Mouse (Mus musculus) hindbrain, embryonic 12.5 days (tissue): ENCODE data around the gene Fxyd5. TPM values are rescaled to one million over a fixed set of nuclear protein-coding genes. Genes with fewer than 3 reads are reported as not detected.
A peak's percentile ranks its signal among the peaks of the same experiment; 100 is the strongest.

Experiments
- ATAC-seq: fragments of 200-750 bp; cut with Nextera tagmentation; 2 replicates; pipeline ENCODE4 v1.8.0; 2017; ENCODE audit warnings: moderate TSS enrichment; ENCODE audit not compliant: low FRiP score
- H3K27ac ChIP-seq: fragments of 300-500 bp; sonication (generic); 2 replicates; pipeline ENCODE4 v1.5.1; 2016; ENCODE audit warnings: mild to moderate bottlenecking
- H3K27me3 ChIP-seq: fragments of 300-500 bp; sonication (generic); 2 replicates; pipeline ENCODE4 v1.6.1; 2016; ENCODE audit warnings: mild to moderate bottlenecking
- H3K36me3 ChIP-seq: fragments of 300-500 bp; sonication (generic); 2 replicates; pipeline ENCODE4 v1.6.1; 2016; ENCODE audit warnings: mild to moderate bottlenecking
- H3K4me1 ChIP-seq: fragments of 300-500 bp; sonication (generic); 2 replicates; pipeline ENCODE4 v1.6.1; 2016
- H3K4me2 ChIP-seq: fragments of 300-500 bp; sonication (generic); replicated peaks from 2 replicates; pipeline ENCODE4 v1.6.1; 2016; ENCODE audit warnings: mild to moderate bottlenecking
- H3K4me3 ChIP-seq: fragments of 300-500 bp; sonication (generic); 2 replicates; pipeline ENCODE4 v1.5.1; 2016; ENCODE audit warnings: mild to moderate bottlenecking
- H3K9ac ChIP-seq: fragments of 300-500 bp; sonication (generic); 2 replicates; pipeline ENCODE4 v1.6.1; 2016; ENCODE audit warnings: mild to moderate bottlenecking, moderate library complexity
- H3K9me3 ChIP-seq: fragments of 300-500 bp; sonication (generic); replicated peaks from 2 replicates; pipeline ENCODE4 v1.6.1; 2016; ENCODE audit warnings: mild to moderate bottlenecking
- WGBS: fragments of 180-500 bp; shearing (Covaris S2); methylation state at CpG from one replicate; pipeline ENCODE4 v1.1.7; 2016; 5-methylcytosine and 5-hydroxymethylcytosine counted together
- polyA plus RNA-seq: library from polyadenylated mRNA; unstranded; fragments of >200 nt; fragmentation: Nextera tagmentation; extraction: Ambion mirVana; gene quantifications from 2 replicates; pipeline ENCODE4 v1.2.1, GENCODE M21; 2016

Gene Fxyd5
- polyA plus RNA-seq, 1 experiment from 2014 or later, result 10.4 TPM

GRCm38 (mm10) chr7:31059919-31060620 is 17.8 kb upstream of the Fxyd5 start:
- Histone ChIP-seq H3K36me3 (no peaks in the 10 kb centered on the region), H3K9me3 (no peaks in the 10 kb centered on the region), H3K4me3 (no peak overlapping the region), H3K4me1 (peaks cover 12% of the 10 kb centered on the region), H3K9ac (no peak overlapping the region), H3K27me3 (no peaks in the 10 kb centered on the region), H3K4me2 (no peak overlapping the region), H3K27ac (peak overlapping the region; percentile 70)
- peak; percentile 36; the same call in 1 of the 2 replicates for ATAC-seq
- WGBS, result 62% methylated on average over 11 of the region's 11 CpGs

GRCm38 (mm10) chr7:31059108-31059507 is 16.8 kb upstream of the Fxyd5 start, which contains the start of gene Lgi4:
TSS of gene Lgi4 (plus strand) at chr7:31059342.
- Histone ChIP-seq H3K27ac (peak within 1 kb of the TSS; percentile 70), H3K9ac (no peak within 1 kb of the TSS), H3K27me3 (peaks cover 7% of the 10 kb centered on the region), H3K4me1 (peaks cover 22% of the 10 kb centered on the region), H3K4me2 (no peak within 1 kb of the TSS), H3K9me3 (no peaks in the 10 kb centered on the region), H3K36me3 (no peaks in the 10 kb centered on the region), H3K4me3 (no peak within 1 kb of the TSS)
- 2% methylated on average over 2 of the region's 2 CpGs for WGBS
- peak; percentile 70 for ATAC-seq

GRCm38 (mm10) chr7:31058211-31058610 is 15.9 kb upstream of the Fxyd5 start:
- Histone ChIP-seq H3K4me3 (no peak overlapping the region), H3K36me3 (no peaks in the 10 kb centered on the region), H3K27ac (no peak overlapping the region), H3K9ac (no peak overlapping the region), H3K4me2 (no peak overlapping the region), H3K4me1 (peaks cover 27% of the 10 kb centered on the region), H3K27me3 (peaks cover 16% of the 10 kb centered on the region), H3K9me3 (no peaks in the 10 kb centered on the region)
- WGBS, result 89% methylated on average over 6 of the region's 6 CpGs
- ATAC-seq, result no peak

- ATAC-seq, result no peak
- Histone ChIP-seq H3K4me3 (no peak overlapping the region), H3K9me3 (no peaks in the 10 kb centered on the region), H3K36me3 (no peaks in the 10 kb centered on the region), H3K4me2 (no peak overlapping the region), H3K27me3 (peaks cover 21% of the 10 kb centered on the region), H3K4me1 (peaks cover 32% of the 10 kb centered on the region), H3K27ac (no peak overlapping the region), H3K9ac (no peak overlapping the region)
- WGBS, result 75% methylated on average over 5 of the region's 5 CpGs
Observed at GRCm38 (mm10) chr7:31057730-31058129, 15.4 kb upstream of the Fxyd5 start.

GRCm38 (mm10) chr7:31057071-31057470 is 14.8 kb upstream of the Fxyd5 start, which contains the start of gene Fxyd1:
TSS of gene Fxyd1 (minus strand) at chr7:31057199.
- Histone ChIP-seq H3K9ac (no peak within 1 kb of the TSS), H3K9me3 (no peaks in the 10 kb centered on the region), H3K27ac (no peak within 1 kb of the TSS; the same call in 1 of the 2 replicates), H3K27me3 (peaks cover 28% of the 10 kb centered on the region), H3K4me3 (no peak within 1 kb of the TSS), H3K4me1 (peaks cover 39% of the 10 kb centered on the region), H3K4me2 (no peak within 1 kb of the TSS), H3K36me3 (no peaks in the 10 kb centered on the region)
- no peak for ATAC-seq
- WGBS, result 80% methylated on average over 2 of the region's 2 CpGs

GRCm38 (mm10) chr7:31056448-31056847 is 14.2 kb upstream of the Fxyd5 start:
- Histone ChIP-seq H3K27ac (no peak overlapping the region; the same call in 1 of the 2 replicates), H3K36me3 (no peaks in the 10 kb centered on the region), H3K4me1 (peaks cover 45% of the 10 kb centered on the region), H3K4me2 (no peak overlapping the region), H3K9ac (no peak overlapping the region), H3K9me3 (no peaks in the 10 kb centered on the region), H3K4me3 (no peak overlapping the region), H3K27me3 (peaks cover 34% of the 10 kb centered on the region)
- WGBS, result 73% methylated on average over 7 of the region's 7 CpGs
- ATAC-seq, result no peak

- no peak overlapping the region for H3K27ac ChIP-seq
- no peak overlapping the region for H3K9ac ChIP-seq
- peaks cover 40% of the 10 kb centered on the region for H3K27me3 ChIP-seq
Observed at GRCm38 (mm10) chr7:31055883-31056282, 13.6 kb upstream of the Fxyd5 start.

GRCm38 (mm10) chr7:31055354-31055824 is 13.1 kb upstream of the Fxyd5 start:
- H3K27me3 ChIP-seq, result peaks cover 45% of the 10 kb centered on the region
- no peaks in the 10 kb centered on the region for H3K36me3 ChIP-seq
- 3% methylated on average over 10 of the region's 10 CpGs for WGBS
- H3K9ac ChIP-seq, result peak overlapping the region; percentile 36
- H3K4me3 ChIP-seq, result no peak overlapping the region
- H3K4me1 ChIP-seq, result peaks cover 56% of the 10 kb centered on the region
- H3K27ac ChIP-seq, result no peak overlapping the region
- ATAC-seq, result no peak
- peak overlapping the region; percentile 33 for H3K4me2 ChIP-seq
- no peaks in the 10 kb centered on the region for H3K9me3 ChIP-seq

More at GRCm38 (mm10) chr7:31055883-31056282, 13.6 kb upstream of the Fxyd5 start:
- no peak for ATAC-seq
- no peak overlapping the region for H3K4me3 ChIP-seq
- 5% methylated on average over 2 of the region's 4 CpGs for WGBS
- no peaks in the 10 kb centered on the region for H3K9me3 ChIP-seq
- no peaks in the 10 kb centered on the region for H3K36me3 ChIP-seq
- H3K4me1 ChIP-seq, result peaks cover 51% of the 10 kb centered on the region
- H3K4me2 ChIP-seq, result no peak overlapping the region

- H3K27me3 ChIP-seq, result peaks cover 51% of the 10 kb centered on the region
- H3K27ac ChIP-seq, result no peak overlapping the region
- ATAC-seq, result no peak
- no peak overlapping the region for H3K4me3 ChIP-seq
- peaks cover 61% of the 10 kb centered on the region for H3K4me1 ChIP-seq
- H3K9me3 ChIP-seq, result no peaks in the 10 kb centered on the region
- peak overlapping the region; percentile 33 for H3K4me2 ChIP-seq
- H3K9ac ChIP-seq, result peak overlapping the region; percentile 36; the same call in 1 of the 2 replicates
- no peaks in the 10 kb centered on the region for H3K36me3 ChIP-seq
- WGBS, result 38% methylated on average over 11 of the region's 11 CpGs
Observed at GRCm38 (mm10) chr7:31054661-31055320, 12.5 kb upstream of the Fxyd5 start.

- 23% methylated on average over 10 of the region's 10 CpGs for WGBS
- no peak overlapping the region for H3K27ac ChIP-seq
- no peaks in the 10 kb centered on the region for H3K9me3 ChIP-seq
- H3K36me3 ChIP-seq, result no peaks in the 10 kb centered on the region
- peaks cover 58% of the 10 kb centered on the region for H3K27me3 ChIP-seq
- H3K4me2 ChIP-seq, result no peak overlapping the region
- ATAC-seq, result no peak
- peaks cover 62% of the 10 kb centered on the region for H3K4me1 ChIP-seq
- H3K4me3 ChIP-seq, result no peak overlapping the region
- H3K9ac ChIP-seq, result no peak overlapping the region
Observed at GRCm38 (mm10) chr7:31053882-31054447, 11.7 kb upstream of the Fxyd5 start.

GRCm38 (mm10) chr7:31052636-31053434 is 10.6 kb upstream of the Fxyd5 start:
- H3K9me3 ChIP-seq, result no peaks in the 10 kb centered on the region
- peaks cover 67% of the 10 kb centered on the region for H3K27me3 ChIP-seq
- peak overlapping the region; percentile 60 for H3K4me2 ChIP-seq
- peak overlapping the region; percentile 10; the same call in 1 of the 2 replicates for H3K9ac ChIP-seq
- no peak for ATAC-seq
- H3K4me1 ChIP-seq, result peaks cover 62% of the 10 kb centered on the region
- no peaks in the 10 kb centered on the region for H3K36me3 ChIP-seq
- H3K4me3 ChIP-seq, result peak overlapping the region; percentile 32
- 3% methylated on average over 34 of the region's 34 CpGs for WGBS
- no peak overlapping the region for H3K27ac ChIP-seq
